Mouse (Mus musculus) liver, embryonic 16.5 days (tissue): ENCODE results near the gene Atp5l. TPM values are rescaled to one million over a fixed set of nuclear protein-coding genes. Genes with fewer than 3 reads are reported as not detected.

Experiments
- ATAC-seq: fragments of 200-750 bp; cut with Nextera tagmentation; 2 replicates; pipeline ENCODE4 v1.8.0; 2017; ENCODE audit warnings: low read depth, mild to moderate bottlenecking, moderate number of reproducible peaks, moderate library complexity
- H3K27ac ChIP-seq: fragments of 300-500 bp; sonication (generic); 2 replicates; pipeline ENCODE4 v1.5.1; 2014; ENCODE audit warnings: mild to moderate bottlenecking, low read length
- H3K27me3 ChIP-seq: fragments of 300-500 bp; sonication (generic); 2 replicates; pipeline ENCODE4 v1.6.1; 2014; ENCODE audit warnings: low read depth, low read length, mixed read lengths; ENCODE audit not compliant: control insufficient read depth, insufficient read depth
- H3K36me3 ChIP-seq: fragments of 300-500 bp; sonication (generic); 2 replicates; pipeline ENCODE4 v1.6.1; 2014; ENCODE audit warnings: mild to moderate bottlenecking; ENCODE audit not compliant: control insufficient read depth, insufficient read depth
- H3K4me1 ChIP-seq: fragments of 300-500 bp; sonication (generic); 2 replicates; pipeline ENCODE4 v1.6.1; 2014; ENCODE audit warnings: low read depth, low read length, mixed read lengths; ENCODE audit not compliant: control insufficient read depth
- H3K4me2 ChIP-seq: fragments of 300-500 bp; sonication (generic); 2 replicates; pipeline ENCODE4 v1.6.1; 2014; ENCODE audit warnings: low read depth, low read length, mixed read lengths
- H3K4me3 ChIP-seq: fragments of 300-500 bp; sonication (generic); 2 replicates; pipeline ENCODE4 v1.5.1; 2014; ENCODE audit warnings: low read depth, mild to moderate bottlenecking, low read length
- H3K9ac ChIP-seq: fragments of 300-500 bp; sonication (generic); 2 replicates; pipeline ENCODE4 v1.6.1; 2014; ENCODE audit warnings: low read depth, low read length
- H3K9me3 ChIP-seq: fragments of 300-500 bp; sonication (generic); replicated peaks from 2 replicates; pipeline ENCODE4 v1.6.1; 2016; ENCODE audit warnings: low read length; ENCODE audit not compliant: control insufficient read depth
- WGBS: fragments of 180-500 bp; shearing (Covaris S2); extraction: QIAGEN DNeasy Blood & Tissue Kit; methylation state at CpG from one replicate; pipeline ENCODE4 v1.1.7; 2014; ENCODE audit not compliant: insufficient replicate concordance; 5-methylcytosine and 5-hydroxymethylcytosine counted together
- polyA plus RNA-seq: library from polyadenylated mRNA; unstranded; fragments of >200 nt; fragmentation: Nextera tagmentation; extraction: Ambion mirVana; gene quantifications from 2 replicates; pipeline ENCODE4 v1.2.1, GENCODE M21; 2015

The Atp5l gene
- polyA plus RNA-seq, 1 experiment from 2014 or later, result 467 TPM

DNA sequence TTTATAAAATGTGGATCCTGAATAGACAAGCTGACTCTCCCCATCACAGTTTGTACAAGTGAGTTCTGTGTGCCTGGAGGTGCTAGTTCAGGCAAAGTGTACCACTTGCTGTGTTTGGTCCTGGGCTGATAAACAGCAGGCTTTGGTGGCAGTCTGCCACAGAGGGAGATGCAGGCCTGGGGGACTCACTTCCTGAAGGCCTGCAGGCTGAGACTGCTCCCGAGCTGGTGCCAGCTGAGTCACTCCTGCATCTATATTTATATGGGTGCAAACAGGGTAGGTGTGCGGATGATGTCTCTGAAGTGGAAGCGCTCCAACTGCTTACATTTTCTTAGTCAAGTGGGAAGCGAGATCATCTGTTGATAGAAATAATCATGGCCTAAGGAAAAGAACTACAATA lies 14.9 kb downstream of the Atp5l start:
- Histone ChIP-seq H3K4me3 (no peak overlapping the region), H3K9me3 (no peaks in the 10 kb centered on the region), H3K4me1 (no peaks in the 10 kb centered on the region), H3K4me2 (no peak overlapping the region), H3K9ac (no peak overlapping the region), H3K36me3 (peaks cover 1% of the 10 kb centered on the region), H3K27ac (no peak overlapping the region), H3K27me3 (no peaks in the 10 kb centered on the region)
- 48% methylated on average over 4 of the region's 4 CpGs for WGBS
- ATAC-seq, result no peak

DNA sequence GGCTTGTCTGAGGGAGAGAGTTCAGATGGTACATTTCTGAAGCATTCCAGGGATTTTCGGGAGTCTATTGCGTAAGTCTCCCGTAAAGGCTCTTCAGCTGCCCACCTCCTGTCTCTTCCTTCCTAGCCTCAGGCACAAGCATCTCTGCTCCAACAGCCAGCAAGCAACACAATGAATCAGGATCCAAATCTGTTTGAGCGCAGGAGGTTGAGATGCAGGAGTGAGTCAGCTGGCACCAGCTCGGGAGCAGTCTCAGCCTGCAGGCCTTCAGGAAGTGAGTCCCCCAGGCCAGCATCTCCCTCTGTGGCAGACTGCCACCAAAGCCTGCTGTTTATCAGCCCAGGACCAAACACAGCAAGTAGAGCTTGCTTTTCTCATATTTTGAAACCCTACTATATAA lies 15.6 kb downstream of the Atp5l start:
- no peak overlapping the region for H3K4me2 ChIP-seq
- no peak overlapping the region for H3K27ac ChIP-seq
- no peaks in the 10 kb centered on the region for H3K36me3 ChIP-seq
- H3K4me3 ChIP-seq, result no peak overlapping the region
- H3K9me3 ChIP-seq, result no peaks in the 10 kb centered on the region
- H3K4me1 ChIP-seq, result no peaks in the 10 kb centered on the region
- WGBS, result 65% methylated on average over 5 of the region's 5 CpGs
- no peak for ATAC-seq
- no peak overlapping the region for H3K9ac ChIP-seq
- no peaks in the 10 kb centered on the region for H3K27me3 ChIP-seq

DNA sequence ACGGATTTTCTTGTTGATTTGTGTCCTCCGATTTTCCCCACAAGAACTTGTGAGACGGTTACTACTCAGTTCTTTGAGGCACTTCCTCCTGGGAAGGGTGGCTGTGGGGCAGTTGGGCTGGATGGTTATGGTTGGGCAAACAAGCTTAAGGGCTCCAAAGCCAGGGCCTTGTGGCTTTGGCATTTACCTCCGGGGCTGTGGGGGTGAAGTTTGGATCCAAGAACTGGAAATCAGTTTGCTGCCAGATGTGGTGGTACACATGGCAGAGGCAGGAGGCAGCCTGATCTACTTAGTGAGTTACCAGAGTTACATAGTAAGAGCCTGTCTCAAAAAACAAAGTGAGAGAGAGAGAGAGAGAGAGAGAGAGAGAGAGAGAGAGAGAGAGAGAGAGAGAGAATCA lies 16.7 kb downstream of the Atp5l start:
- Histone ChIP-seq H3K4me1 (no peaks in the 10 kb centered on the region), H3K4me2 (no peak overlapping the region), H3K9ac (no peak overlapping the region), H3K27me3 (no peaks in the 10 kb centered on the region), H3K9me3 (no peaks in the 10 kb centered on the region), H3K4me3 (no peak overlapping the region), H3K27ac (no peak overlapping the region), H3K36me3 (no peaks in the 10 kb centered on the region)
- ATAC-seq, result no peak
- 49% methylated on average over 4 of the region's 4 CpGs for whole genome bisulfite sequencing

- Histone ChIP-seq H3K9me3 (no peaks in the 10 kb centered on the region), H3K27ac (no peak overlapping the region), H3K27me3 (no peaks in the 10 kb centered on the region), H3K4me3 (no peak overlapping the region), H3K4me2 (no peak overlapping the region), H3K9ac (no peak overlapping the region), H3K4me1 (no peaks in the 10 kb centered on the region), H3K36me3 (no peaks in the 10 kb centered on the region)
- no peak for ATAC-seq
- WGBS, result 46% methylated on average over 4 of the region's 4 CpGs
Measured at GRCm38 (mm10) chr9:44900402-44900801, 20.1 kb downstream of the Atp5l start.

GRCm38 (mm10) chr9:44899716-44900115 lies 20.8 kb downstream of the Atp5l start:
- Histone ChIP-seq H3K9ac (no peak overlapping the region), H3K4me1 (no peaks in the 10 kb centered on the region), H3K9me3 (no peaks in the 10 kb centered on the region), H3K27me3 (no peaks in the 10 kb centered on the region), H3K27ac (no peak overlapping the region), H3K36me3 (no peaks in the 10 kb centered on the region), H3K4me3 (no peak overlapping the region), H3K4me2 (no peak overlapping the region)
- no peak for ATAC-seq
- WGBS, result 54% methylated on average over 3 of the region's 3 CpGs

GRCm38 (mm10) chr9:44897024-44897423 lies 23.5 kb downstream of the Atp5l start:
- no peak overlapping the region for H3K4me3 ChIP-seq
- H3K27me3 ChIP-seq, result no peaks in the 10 kb centered on the region
- no peak overlapping the region for H3K4me2 ChIP-seq
- no peak overlapping the region for H3K27ac ChIP-seq
- H3K36me3 ChIP-seq, result no peaks in the 10 kb centered on the region
- no peak for ATAC-seq
- H3K4me1 ChIP-seq, result no peaks in the 10 kb centered on the region
- no peaks in the 10 kb centered on the region for H3K9me3 ChIP-seq
- no peak overlapping the region for H3K9ac ChIP-seq
- WGBS, result 48% methylated on average over 4 of the region's 4 CpGs

GRCm38 (mm10) chr9:44892664-44893063 lies 27.9 kb downstream of the Atp5l start:
- H3K36me3 ChIP-seq, result no peaks in the 10 kb centered on the region
- no peak overlapping the region for H3K9ac ChIP-seq
- no peaks in the 10 kb centered on the region for H3K27me3 ChIP-seq
- no peaks in the 10 kb centered on the region for H3K9me3 ChIP-seq
- no peak overlapping the region for H3K4me2 ChIP-seq
- H3K4me3 ChIP-seq, result no peak overlapping the region
- WGBS, result 23% methylated on average over 3 of the region's 3 CpGs
- no peaks in the 10 kb centered on the region for H3K4me1 ChIP-seq
- ATAC-seq, result no peak
- H3K27ac ChIP-seq, result no peak overlapping the region

DNA sequence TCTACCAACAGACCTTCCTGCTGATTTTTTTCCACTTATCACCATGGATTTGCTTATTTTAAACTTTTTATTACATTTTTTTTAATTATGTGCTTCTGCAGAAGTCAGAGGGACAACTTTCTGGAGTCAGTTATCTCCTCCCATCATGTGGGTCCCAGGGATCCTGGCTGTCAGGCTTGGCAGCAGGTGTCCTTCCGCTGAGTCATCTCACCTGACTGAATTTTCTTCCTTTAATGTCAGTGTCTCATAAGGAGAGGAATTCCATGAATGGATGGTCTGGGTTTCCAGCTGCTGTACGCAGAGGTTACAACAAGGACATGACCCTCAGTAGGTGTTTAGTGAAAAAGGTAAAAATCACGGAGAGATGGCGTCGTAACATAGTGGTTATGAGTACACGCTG lies 29.3 kb downstream of the Atp5l start:
- Histone ChIP-seq H3K9me3 (no peaks in the 10 kb centered on the region), H3K4me1 (no peaks in the 10 kb centered on the region), H3K27ac (no peak overlapping the region), H3K4me2 (no peak overlapping the region), H3K36me3 (no peaks in the 10 kb centered on the region), H3K4me3 (no peak overlapping the region), H3K9ac (no peak overlapping the region), H3K27me3 (no peaks in the 10 kb centered on the region)
- 82% methylated on average over 6 of the region's 6 CpGs for WGBS
- no peak for ATAC-seq

- 20% methylated on average over 2 of the region's 2 CpGs for WGBS
- no peak for ATAC-seq
- no peak overlapping the region for H3K4me2 ChIP-seq
- H3K9ac ChIP-seq, result no peak overlapping the region
- no peaks in the 10 kb centered on the region for H3K4me1 ChIP-seq
- no peaks in the 10 kb centered on the region for H3K27me3 ChIP-seq
- H3K4me3 ChIP-seq, result no peak overlapping the region
- no peak overlapping the region for H3K27ac ChIP-seq
- H3K36me3 ChIP-seq, result no peaks in the 10 kb centered on the region
- no peaks in the 10 kb centered on the region for H3K9me3 ChIP-seq
Measured at GRCm38 (mm10) chr9:44890122-44890521, 30.4 kb downstream of the Atp5l start.
